Mouse (Mus musculus) intestine, postnatal 0 days (tissue): Measurements from ENCODE around the gene Kcnh3. TPM values are rescaled to one million over a fixed set of nuclear protein-coding genes. Genes with fewer than 3 reads are reported as not detected.

Experiments
- ATAC-seq: fragments of 200-750 bp; cut with Nextera tagmentation; 2 replicates; pipeline ENCODE4 v1.8.0; 2017; ENCODE audit warnings: mild to moderate bottlenecking, moderate TSS enrichment, moderate library complexity
- H3K27ac ChIP-seq: fragments of 300-500 bp; sonication (generic); 2 replicates; pipeline ENCODE4 v1.5.1; 2014; ENCODE audit warnings: mild to moderate bottlenecking, low read depth, low read length, moderate library complexity
- H3K27me3 ChIP-seq: fragments of 300-500 bp; sonication (generic); replicated peaks from 2 replicates; pipeline ENCODE4 v1.6.1; 2014; ENCODE audit warnings: low read length, mixed read lengths; ENCODE audit not compliant: control insufficient read depth, insufficient read depth
- H3K36me3 ChIP-seq: fragments of 300-500 bp; sonication (generic); 2 replicates; pipeline ENCODE4 v1.6.1; 2014; ENCODE audit warnings: mild to moderate bottlenecking, moderate library complexity; ENCODE audit not compliant: control insufficient read depth, insufficient read depth
- H3K4me1 ChIP-seq: fragments of 300-500 bp; sonication (generic); replicated peaks from 2 replicates; pipeline ENCODE4 v1.6.1; 2014; ENCODE audit warnings: antibody characterized with exemption, low read length, mixed read lengths; ENCODE audit not compliant: control insufficient read depth, insufficient read depth
- H3K4me2 ChIP-seq: fragments of 300-500 bp; sonication (generic); replicated peaks from 2 replicates; pipeline ENCODE4 v1.6.1; 2014; ENCODE audit warnings: low read depth, mild to moderate bottlenecking, moderate library complexity
- H3K4me3 ChIP-seq: fragments of 300-500 bp; sonication (generic); 2 replicates; pipeline ENCODE4 v1.5.1; 2014; ENCODE audit warnings: low read depth, low read length
- H3K9ac ChIP-seq: fragments of 300-500 bp; sonication (generic); 2 replicates; pipeline ENCODE4 v1.6.1; 2014; ENCODE audit warnings: mild to moderate bottlenecking, low read depth, low read length
- H3K9me3 ChIP-seq: fragments of 300-500 bp; sonication (generic); 2 replicates; pipeline ENCODE4 v1.6.1; 2016; ENCODE audit warnings: mixed run types; ENCODE audit not compliant: control insufficient read depth
- CTCF ChIP-seq: sonication (generic); IDR thresholded peaks from 2 replicates; pipeline ENCODE4 v1.5.1; 2016; ENCODE audit warnings: low read depth, mild to moderate bottlenecking, control low read depth, antibody characterized with exemption, moderate library complexity
- WGBS: fragments of 180-500 bp; shearing (Covaris S2); extraction: QIAGEN DNeasy Blood & Tissue Kit; methylation state at CpG from one replicate; pipeline ENCODE4 v1.1.7; 2014; 5-methylcytosine and 5-hydroxymethylcytosine counted together
- polyA plus RNA-seq: library from polyadenylated mRNA; unstranded; fragments of >200 nt; fragmentation: Nextera tagmentation; extraction: Ambion mirVana; gene quantifications from 2 replicates; pipeline ENCODE4 v1.2.1, GENCODE M21; 2015

Gene Kcnh3
- polyA plus RNA-seq, 1 experiment from 2014 or later, result 0.48 TPM

GRCm38 (mm10) chr15:99222794-99223584 is 1.7 kb upstream of the Kcnh3 start:
- Histone ChIP-seq H3K4me1 (peaks cover 4% of the 10 kb centered on the region; the same call in 1 of the 2 replicates), H3K27me3 (peaks cover 77% of the 10 kb centered on the region), H3K4me2 (peak overlapping the region; percentile 95), H3K4me3 (peak overlapping the region; percentile 59), H3K9me3 (no peaks in the 10 kb centered on the region), H3K9ac (no peak overlapping the region), H3K27ac (no peak overlapping the region), H3K36me3 (no peaks in the 10 kb centered on the region)
- ATAC-seq, result no peak
- WGBS, result 7% methylated on average over 18 of the region's 18 CpGs
- no peak for TF ChIP-seq CTCF

GRCm38 (mm10) chr15:99223585-99224207 is 965 bp upstream of the Kcnh3 start:
- Histone ChIP-seq H3K4me1 (peaks cover 4% of the 10 kb centered on the region; the same call in 1 of the 2 replicates), H3K36me3 (no peaks in the 10 kb centered on the region), H3K9ac (no peak overlapping the region), H3K27ac (no peak overlapping the region), H3K4me2 (peak overlapping the region; percentile 95), H3K9me3 (no peaks in the 10 kb centered on the region), H3K4me3 (peak overlapping the region; percentile 59), H3K27me3 (peaks cover 77% of the 10 kb centered on the region)
- under 1% methylated on average over 45 of the region's 46 CpGs for WGBS
- no peak for ATAC-seq
- TF ChIP-seq CTCF, result no peak

GRCm38 (mm10) chr15:99225081-99225810 is 585 bp downstream of the Kcnh3 start:
- no peak for TF ChIP-seq CTCF
- Histone ChIP-seq H3K27me3 (peaks cover 79% of the 10 kb centered on the region), H3K4me2 (peak overlapping the region; percentile 95), H3K36me3 (no peaks in the 10 kb centered on the region), H3K9me3 (no peaks in the 10 kb centered on the region), H3K9ac (0 out of 2 replicates have a peak overlapping the region, but pooled peaks have one; percentile 22), H3K27ac (no peak overlapping the region), H3K4me1 (peaks cover 4% of the 10 kb centered on the region; the same call in 1 of the 2 replicates), H3K4me3 (peak overlapping the region; percentile 59)
- WGBS, result 4% methylated on average over 22 of the region's 22 CpGs
- ATAC-seq, result no peak

GRCm38 (mm10) chr15:99226090-99226489 is 1.4 kb downstream of the Kcnh3 start:
- H3K9ac ChIP-seq, result no peak overlapping the region
- peaks cover 4% of the 10 kb centered on the region; the same call in 1 of the 2 replicates for H3K4me1 ChIP-seq
- ATAC-seq, result no peak
- H3K4me3 ChIP-seq, result no peak overlapping the region
- WGBS, result 35% methylated on average over 14 of the region's 14 CpGs
- no peak overlapping the region for H3K4me2 ChIP-seq
- no peak overlapping the region for H3K27ac ChIP-seq
- no peaks in the 10 kb centered on the region for H3K36me3 ChIP-seq
- H3K27me3 ChIP-seq, result peaks cover 72% of the 10 kb centered on the region
- no peaks in the 10 kb centered on the region for H3K9me3 ChIP-seq
- TF ChIP-seq CTCF, result no peak

GRCm38 (mm10) chr15:99231998-99232397 is 7.3 kb downstream of the Kcnh3 start:
- Histone ChIP-seq H3K4me3 (no peak overlapping the region), H3K27ac (no peak overlapping the region), H3K4me2 (no peak overlapping the region), H3K4me1 (no peaks in the 10 kb centered on the region), H3K9ac (no peak overlapping the region), H3K36me3 (no peaks in the 10 kb centered on the region), H3K27me3 (peaks cover 26% of the 10 kb centered on the region), H3K9me3 (no peaks in the 10 kb centered on the region)
- no peak for TF ChIP-seq CTCF
- 0 out of 2 replicates have a peak, but pooled peaks have one; percentile 11 for ATAC-seq
- WGBS, result 64% methylated on average over 10 of the region's 10 CpGs

GRCm38 (mm10) chr15:99233719-99234118 is 9.1 kb downstream of the Kcnh3 start:
- H3K27ac ChIP-seq, result no peak overlapping the region
- no peaks in the 10 kb centered on the region for H3K36me3 ChIP-seq
- H3K9me3 ChIP-seq, result no peaks in the 10 kb centered on the region
- no peak overlapping the region for H3K4me2 ChIP-seq
- no peak overlapping the region for H3K9ac ChIP-seq
- no peaks in the 10 kb centered on the region for H3K4me1 ChIP-seq
- H3K27me3 ChIP-seq, result peaks cover 21% of the 10 kb centered on the region
- 44% methylated on average over 17 of the region's 17 CpGs for WGBS
- TF ChIP-seq CTCF, result no peak
- H3K4me3 ChIP-seq, result no peak overlapping the region
- ATAC-seq, result no peak
